Mouse (Mus musculus) CD4-positive, CD25-positive, alpha-beta regulatory T cell, adult 2 months (primary cell): ENCODE results near the gene Cnih2.

Experiments used
- DNase-seq: peaks from one replicate; pipeline ENCODE4 v3.0.0-alpha.2; 2012; ENCODE audit warnings: low read depth, low spot score

Gene Cnih2

DNA sequence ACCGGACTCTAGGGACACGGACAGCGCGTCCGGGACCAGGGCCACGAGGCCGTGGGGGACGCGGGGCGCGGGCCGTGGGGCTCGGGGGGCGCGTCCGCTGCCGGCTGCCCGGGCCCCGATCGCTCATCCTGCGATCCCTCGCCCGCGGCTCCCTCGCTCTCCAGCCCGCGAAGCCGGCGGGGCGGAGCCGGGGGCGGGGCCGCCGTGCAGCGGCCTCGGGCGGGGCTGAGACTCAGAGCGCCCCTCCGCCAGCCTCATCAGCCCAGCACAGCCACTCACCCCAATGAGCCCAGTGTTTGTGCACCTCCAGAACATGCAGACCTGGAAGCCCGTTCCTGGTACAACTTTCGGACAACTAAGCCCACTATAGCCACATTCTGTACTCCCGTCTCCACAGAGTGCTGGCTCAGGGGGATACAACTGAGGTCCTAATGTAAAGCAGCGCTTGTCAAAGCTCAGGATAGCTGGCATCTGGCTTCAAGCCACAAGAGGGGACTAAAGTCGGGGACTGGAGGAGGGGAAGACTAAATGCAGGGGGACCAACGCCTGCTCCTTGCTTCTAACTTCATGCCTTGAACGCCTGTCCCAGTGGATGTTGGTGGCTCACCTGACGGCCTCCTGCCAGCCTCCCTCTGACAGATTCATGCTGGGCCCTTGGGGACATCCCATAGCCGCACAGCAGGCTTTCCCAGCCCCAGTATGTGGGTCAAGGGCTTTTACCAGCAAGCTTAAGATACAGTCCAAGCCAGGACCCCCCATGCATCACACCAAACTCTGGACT lies at the start of gene Cnih2:
Gene Cnih2, minus strand, starts transcription at position 159 of the 781 bp plus-strand sequence.
- DNase-seq = peak; percentile 76

GRCm38 (mm10) chr19:5139640-5140039 lies 41.3 kb upstream of the Cnih2 start:
- DNase-seq = peak; percentile 64

DNA sequence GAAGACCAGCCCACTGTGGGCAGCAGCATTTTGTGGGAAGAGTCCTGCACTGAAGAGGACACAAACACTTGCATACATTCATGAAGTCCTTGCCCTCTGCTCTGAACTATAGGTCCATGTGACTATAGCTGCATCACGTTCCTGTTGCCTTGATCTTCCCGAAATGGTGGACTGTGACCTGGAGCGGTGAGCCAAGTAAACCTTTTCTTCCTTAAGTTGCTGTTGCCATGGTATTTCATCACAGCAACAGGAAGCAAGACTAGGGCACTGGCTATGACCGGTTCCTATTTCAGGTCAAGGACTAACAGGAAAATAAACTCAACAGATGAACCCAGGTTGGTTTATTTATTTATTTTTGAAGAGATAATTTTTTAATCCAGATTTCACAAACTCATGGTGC lies 32.9 kb upstream of the Cnih2 start:
- DNase-seq = no peak

DNA sequence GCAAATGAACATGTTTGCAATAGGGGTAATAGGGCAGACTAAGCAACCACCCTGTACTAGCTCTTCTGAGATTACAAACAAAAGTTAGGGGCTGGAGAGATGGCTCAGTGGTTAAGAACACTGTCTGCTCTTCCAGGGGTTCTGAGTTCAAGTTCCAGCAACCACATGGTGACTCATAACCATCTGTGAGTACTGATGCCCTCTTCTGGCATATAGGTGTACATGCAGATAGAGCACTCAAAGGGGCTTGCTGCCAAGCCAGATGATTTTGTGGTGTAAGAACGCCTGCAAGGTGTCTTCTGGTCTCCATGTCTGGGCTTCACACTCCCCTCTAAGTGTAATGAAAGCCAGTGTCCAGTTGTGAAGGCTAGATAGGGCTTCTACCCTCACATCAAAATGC lies 31.4 kb upstream of the Cnih2 start:
- DNase-seq = peak; percentile 58

DNA sequence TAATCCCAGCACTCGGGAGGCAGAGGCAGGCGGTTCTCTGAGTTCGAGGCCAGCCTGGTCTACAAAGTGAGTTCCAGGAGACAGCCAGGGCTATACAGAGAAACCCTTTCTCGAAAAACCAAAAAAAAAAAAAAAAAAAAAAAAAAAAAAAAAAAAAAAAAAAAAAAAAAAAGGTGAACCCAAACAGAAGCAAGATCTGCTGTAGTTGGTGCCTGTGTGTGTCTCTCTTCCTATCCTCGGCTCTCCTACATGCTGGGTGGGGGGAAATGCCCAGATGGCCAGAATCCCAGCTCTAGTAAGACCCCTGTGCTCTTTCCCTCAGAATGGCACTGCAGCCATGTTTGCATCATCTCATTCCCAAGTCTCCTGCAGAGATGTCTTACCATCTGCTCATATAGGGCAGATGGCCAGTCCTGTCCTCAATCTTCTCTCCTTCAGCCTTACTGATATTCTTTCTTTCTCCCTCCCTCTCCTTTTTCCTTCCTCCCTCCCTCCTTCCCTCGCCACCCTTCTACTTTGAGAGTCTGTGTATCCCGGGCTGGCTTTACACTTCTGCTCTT lies 25.8 kb upstream of the Cnih2 start:
- no peak for DNase-seq

DNA sequence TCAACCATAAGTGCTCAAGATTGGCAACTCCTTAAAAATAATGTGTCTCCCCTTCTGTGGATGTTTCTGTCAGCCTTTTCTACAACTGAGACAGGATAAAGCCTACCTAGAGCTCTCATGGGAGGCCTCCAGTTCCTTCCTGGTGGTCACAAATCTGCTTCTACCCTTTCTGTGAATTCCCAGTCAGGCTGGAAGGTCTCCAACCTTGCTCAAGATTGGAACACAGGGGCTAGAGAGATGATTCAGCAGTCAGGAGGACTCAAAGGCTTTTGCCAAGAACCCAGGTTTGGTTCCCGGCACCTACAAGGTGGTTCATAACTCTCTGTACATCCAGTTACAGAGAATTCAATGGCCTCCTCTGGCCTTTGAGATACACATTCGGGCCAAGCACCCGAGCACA lies 24.9 kb upstream of the Cnih2 start:
- no peak for DNase-seq

- DNase-seq = no peak
These were observed 24.2 kb upstream of the Cnih2 start for GRCm38 (mm10) chr19:5122492-5122891.

GRCm38 (mm10) chr19:5118384-5118698 lies 20.0 kb upstream of the Cnih2 start, which contains the start of gene Klc2:
Gene Klc2 (minus strand): TSS chr19:5118560.
- no peak for DNase-seq

- peak; percentile 84 for DNase-seq
These were observed 19.4 kb upstream of the Cnih2 start for GRCm38 (mm10) chr19:5117494-5118383.

DNA sequence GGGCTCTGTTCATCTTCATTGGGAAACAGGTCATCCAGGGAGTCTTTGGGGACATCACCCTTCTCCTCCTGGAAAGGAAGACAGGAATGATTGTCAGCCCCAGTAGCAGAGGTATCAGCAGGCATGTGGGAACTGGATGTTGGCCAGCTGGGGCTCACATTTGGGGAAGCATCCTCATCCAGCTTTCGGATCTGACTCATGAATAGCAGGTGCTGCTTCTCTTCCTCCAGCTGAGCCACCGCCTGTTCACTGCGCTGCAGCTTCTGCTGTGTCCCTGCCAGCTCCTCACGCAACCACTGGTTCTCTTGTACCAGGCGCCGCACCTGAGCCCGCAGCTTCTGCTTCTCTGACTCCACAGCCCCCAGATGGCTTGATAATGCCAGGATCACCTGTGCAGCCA lies 15.5 kb upstream of the Cnih2 start:
- no peak for DNase-seq

DNA sequence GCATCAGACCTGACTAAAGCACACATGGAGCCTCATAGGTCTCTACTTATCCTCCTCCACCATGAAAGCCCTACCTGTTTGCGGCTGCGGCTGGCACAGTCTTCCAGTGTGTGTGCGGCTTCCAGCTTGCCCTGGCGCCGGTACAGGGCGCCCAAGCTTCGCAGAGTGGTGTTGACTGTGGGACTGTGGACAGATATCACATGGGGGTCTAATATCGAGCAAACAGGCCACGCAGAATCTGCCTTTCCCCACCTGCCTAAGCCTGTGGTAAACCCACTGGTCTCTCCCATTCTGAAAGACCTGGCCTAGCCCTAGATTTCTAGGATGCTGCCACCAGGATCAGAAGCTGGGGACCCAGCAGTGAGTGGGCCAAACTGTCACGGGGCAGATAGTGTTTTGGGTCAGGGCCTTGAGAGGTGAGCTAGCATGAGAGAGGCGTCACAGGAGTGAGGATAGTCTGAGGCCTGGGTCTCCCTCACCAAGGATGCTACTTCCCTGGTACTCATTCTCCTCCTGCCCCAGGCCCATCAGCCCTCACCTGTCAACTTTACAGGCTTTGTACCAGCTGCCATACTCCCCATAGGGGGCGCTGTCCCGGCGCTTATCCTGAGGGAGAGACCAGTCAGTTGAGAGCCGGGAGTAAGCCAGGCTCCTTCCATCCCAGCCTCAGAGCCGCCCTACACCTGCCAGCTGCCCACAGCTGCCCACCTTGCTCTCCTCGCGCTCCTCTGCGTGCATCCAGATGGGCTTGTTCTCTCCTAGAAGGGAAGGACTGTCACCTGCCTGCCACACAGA lies 11.5 kb upstream of the Cnih2 start:
- peak; percentile 59 for DNase-seq

DNA sequence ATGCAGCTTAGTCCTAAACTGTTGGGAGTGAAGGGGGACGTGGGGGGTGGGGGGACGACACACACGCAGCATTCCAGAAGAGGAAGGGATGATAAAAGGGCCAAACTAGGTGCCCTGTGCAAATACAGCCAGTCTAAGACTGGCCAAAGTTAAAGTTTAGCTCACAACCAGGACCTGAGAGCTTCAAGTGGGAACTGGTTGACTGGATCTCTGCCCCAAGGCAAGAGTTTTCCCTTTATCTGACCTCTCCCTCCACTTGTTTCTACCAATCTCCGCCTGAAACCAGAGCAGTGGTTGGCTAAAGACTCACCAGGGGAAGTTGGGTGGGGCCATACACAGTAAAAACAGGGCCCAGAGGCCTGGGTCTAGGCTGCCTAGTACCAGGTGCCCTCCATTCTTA lies 10.4 kb upstream of the Cnih2 start:
- DNase-seq = no peak

DNA sequence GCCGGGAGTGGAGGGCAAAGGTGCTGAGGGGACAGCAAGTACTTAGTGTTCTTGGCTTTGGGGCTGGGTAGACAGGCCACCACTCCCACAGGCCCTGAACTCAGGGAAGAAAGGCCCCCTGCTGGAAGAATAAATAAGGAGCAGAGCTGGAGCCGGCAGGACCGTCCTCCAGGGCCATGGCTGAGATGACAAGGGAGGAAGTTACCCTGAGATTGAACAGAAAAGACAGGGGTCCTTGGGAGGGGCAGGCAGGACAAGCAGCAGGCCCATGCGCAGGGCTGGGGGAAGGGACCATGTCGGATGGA lies 9.9 kb upstream of the Cnih2 start:
- no peak for DNase-seq

GRCm38 (mm10) chr19:5107556-5108270 lies 9.4 kb upstream of the Cnih2 start:
- DNase-seq = no peak

GRCm38 (mm10) chr19:5106731-5107191 lies 8.4 kb upstream of the Cnih2 start, which contains the start of gene Rab1b:
Gene Rab1b (minus strand): TSS chr19:5107072.
- peak; percentile 99 for DNase-seq

GRCm38 (mm10) chr19:5106074-5106473 lies 7.8 kb upstream of the Cnih2 start:
- peak; percentile 32 for DNase-seq

DNA sequence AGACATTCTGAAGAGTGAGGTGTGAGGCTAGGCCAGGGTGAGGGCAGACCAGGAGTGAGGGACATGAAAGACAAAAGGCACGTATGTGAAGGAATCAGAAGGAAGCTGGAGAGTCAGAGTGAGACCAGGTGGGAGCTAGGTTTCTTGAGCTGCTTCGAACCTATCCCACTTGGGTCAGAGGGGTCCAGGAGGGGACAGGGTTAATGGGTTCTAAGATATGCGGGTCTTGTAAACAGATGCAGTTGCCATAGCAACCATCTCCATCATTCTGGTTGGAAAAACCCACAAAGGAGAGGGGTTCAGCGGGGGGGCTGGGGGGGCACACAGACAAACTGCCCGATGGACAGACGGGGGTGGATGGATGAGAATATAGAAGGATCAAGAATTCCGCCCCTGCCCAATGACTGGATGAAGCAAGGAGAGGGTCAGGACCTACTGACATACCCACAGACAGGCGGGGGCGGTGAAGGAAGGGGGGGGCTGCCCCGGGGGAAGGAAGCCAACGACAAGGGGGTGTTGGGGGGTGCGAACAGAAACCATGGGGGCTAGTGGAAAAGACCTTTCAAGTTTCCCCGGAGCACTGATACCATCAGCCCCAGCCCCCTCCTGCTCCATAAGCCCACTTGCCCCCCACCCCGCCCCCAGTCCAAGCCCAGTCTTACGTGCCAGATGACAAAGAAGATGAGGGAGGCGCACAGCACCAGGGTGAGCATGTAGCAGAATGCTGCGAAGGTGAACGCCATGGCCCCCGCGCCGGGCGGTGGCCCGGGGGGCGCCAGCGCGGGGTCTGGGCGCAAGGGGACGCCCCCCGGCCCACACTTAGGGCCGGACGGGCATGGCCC lies 579 bp downstream of the Cnih2 start:
- no peak for DNase-seq

DNA sequence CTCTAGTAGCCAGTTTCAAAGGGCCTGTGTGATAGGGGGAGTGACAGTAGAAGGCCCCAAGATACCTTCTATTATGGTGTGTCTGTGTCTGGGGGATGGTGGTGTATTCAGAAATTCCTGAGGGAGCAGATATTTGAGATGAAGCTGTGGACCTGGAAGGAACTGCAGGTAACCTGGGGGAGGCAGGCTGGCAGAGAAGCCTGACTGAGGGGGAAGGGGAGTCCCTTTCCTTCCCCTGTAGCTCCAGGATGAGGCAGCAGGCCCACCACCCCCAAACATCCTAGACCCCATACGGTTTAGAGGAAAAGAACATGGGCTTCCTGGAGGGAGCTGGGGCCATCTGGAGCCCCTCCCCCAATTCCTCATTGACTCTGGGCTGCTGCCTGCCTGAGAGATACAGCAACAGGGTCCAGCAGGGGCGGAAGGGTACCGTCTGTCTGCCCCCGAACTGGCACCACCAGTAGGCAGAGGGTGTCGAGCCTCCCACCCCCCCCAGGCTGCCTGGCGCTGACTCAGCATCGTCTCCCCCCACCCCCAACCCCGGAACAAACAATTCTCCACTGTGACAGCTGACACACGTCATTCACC lies 2.3 kb downstream of the Cnih2 start:
- peak; percentile 48 for DNase-seq

GRCm38 (mm10) chr19:5094746-5095417 lies 3.4 kb downstream of the Cnih2 start:
- DNase-seq = no peak
